Mouse (Mus musculus): ENCODE measurements around the gene Pex26.

DNA sequence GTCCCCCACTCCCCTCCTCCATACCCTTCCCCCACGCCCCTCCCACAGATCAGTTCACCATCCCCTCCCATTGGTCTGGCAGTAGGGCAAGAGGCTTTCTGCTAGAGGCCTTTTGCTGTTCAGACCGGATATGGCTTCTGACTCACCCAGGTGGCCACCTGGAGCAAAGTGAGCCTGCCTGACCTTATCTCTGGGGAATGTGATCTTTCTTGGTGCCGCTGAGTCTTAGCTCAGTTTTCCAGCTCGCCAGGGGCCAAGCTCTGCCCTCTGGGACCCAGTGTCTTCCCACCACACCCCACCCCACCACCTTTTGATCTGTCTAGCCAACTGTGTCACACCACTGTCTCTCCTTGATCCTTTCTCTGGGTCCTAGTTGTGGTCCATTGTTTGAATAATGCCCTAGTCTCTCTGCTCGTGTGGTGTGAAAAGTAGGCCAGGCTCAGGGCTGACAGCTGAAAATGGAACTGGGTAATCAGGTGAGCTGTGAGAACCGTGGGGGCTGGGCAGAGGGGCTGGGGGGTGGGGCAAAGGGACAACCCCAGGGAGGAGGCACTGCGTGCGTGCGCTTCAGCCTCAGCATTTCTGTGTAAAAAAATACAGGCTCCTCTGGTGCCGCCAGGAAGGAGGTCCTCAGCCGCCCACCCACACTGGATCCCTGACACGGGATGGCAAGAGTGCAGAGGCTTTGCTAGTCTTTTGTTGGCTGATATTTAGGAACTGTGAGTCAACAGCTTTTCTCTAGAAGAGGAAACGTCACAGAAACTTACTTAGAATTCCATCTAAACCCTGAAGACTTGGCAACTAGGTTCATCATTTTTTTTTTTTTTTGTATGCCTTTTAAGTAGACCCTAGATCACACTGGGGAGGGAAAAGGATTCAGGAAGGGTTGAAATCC, 10.8 kb downstream of the Pex26 start:
- TF ChIP-seq CTCF (IDR thresholded peaks at IDR 0.05; ENCODE audit: control insufficient read depth, insufficient read depth, insufficient read length) (no peak), MYOG (IDR thresholded peaks at IDR 0.05; ENCODE audit: control insufficient read depth, extremely low read depth, insufficient read length) (no peak), MAX (IDR thresholded peaks at IDR 0.05) (no peak)

All from C2C12 (cell line).